Mouse (Mus musculus) limb, embryonic 12.5 days (tissue): ENCODE results near the gene Gm49378. TPM values are rescaled to one million over a fixed set of nuclear protein-coding genes. Genes with fewer than 3 reads are reported as not detected.
A peak's percentile ranks its signal among the peaks of the same experiment; 100 is the strongest.

Experiments
- ATAC-seq: fragments of 200-750 bp; cut with Nextera tagmentation; 2 replicates; pipeline ENCODE4 v1.8.0; 2017; ENCODE audit warnings: low read depth, moderate TSS enrichment; ENCODE audit not compliant: insufficient number of reproducible peaks, insufficient read depth, low FRiP score, low TSS enrichment
- H3K27ac ChIP-seq: fragments of 300-500 bp; sonication (generic); 2 replicates; pipeline ENCODE4 v1.5.1; 2016; ENCODE audit warnings: mild to moderate bottlenecking, moderate library complexity
- H3K27me3 ChIP-seq: fragments of 300-500 bp; sonication (generic); 2 replicates; pipeline ENCODE4 v1.6.1; 2016; ENCODE audit warnings: mild to moderate bottlenecking, moderate library complexity
- H3K36me3 ChIP-seq: fragments of 300-500 bp; sonication (generic); 2 replicates; pipeline ENCODE4 v1.6.1; 2016; ENCODE audit warnings: mild to moderate bottlenecking, moderate library complexity
- H3K4me1 ChIP-seq: fragments of 300-500 bp; sonication (generic); replicated peaks from 2 replicates; pipeline ENCODE4 v1.6.1; 2016
- H3K4me2 ChIP-seq: fragments of 300-500 bp; sonication (generic); 2 replicates; pipeline ENCODE4 v1.6.1; 2016; ENCODE audit warnings: mild to moderate bottlenecking, moderate library complexity
- H3K4me3 ChIP-seq: fragments of 300-500 bp; sonication (generic); replicated peaks from 2 replicates; pipeline ENCODE4 v1.5.1; 2016; ENCODE audit warnings: mild to moderate bottlenecking
- H3K9ac ChIP-seq: fragments of 300-500 bp; sonication (generic); replicated peaks from 2 replicates; pipeline ENCODE4 v1.6.1; 2016; ENCODE audit warnings: mild to moderate bottlenecking, moderate library complexity
- H3K9me3 ChIP-seq: fragments of 300-500 bp; sonication (generic); 2 replicates; pipeline ENCODE4 v1.6.1; 2016; ENCODE audit warnings: mild to moderate bottlenecking, moderate library complexity
- WGBS: fragments of 180-500 bp; shearing (Covaris S2); methylation state at CpG from one replicate; pipeline ENCODE4 v1.1.7; 2016; 5-methylcytosine and 5-hydroxymethylcytosine counted together
- polyA plus RNA-seq: library from polyadenylated mRNA; unstranded; fragments of >200 nt; fragmentation: Nextera tagmentation; extraction: Ambion mirVana; gene quantifications from 2 replicates; pipeline ENCODE4 v1.2.1, GENCODE M21; 2016

Gene Gm49378
- polyA plus RNA-seq, 1 experiment from 2014 or later = 2.7 TPM

GRCm38 (mm10) chr14:55603633-55604576, 33.8 kb downstream of the Gm49378 start:
- peak overlapping the region; percentile 33 for H3K4me3 ChIP-seq
- peak; percentile 87 for ATAC-seq
- H3K4me2 ChIP-seq = peak overlapping the region; percentile 57
- H3K9ac ChIP-seq = peak overlapping the region; percentile 56
- H3K27ac ChIP-seq = peak overlapping the region; percentile 59
- H3K36me3 ChIP-seq = peaks cover 82% of the 10 kb centered on the region
- H3K9me3 ChIP-seq = no peaks in the 10 kb centered on the region
- no peaks in the 10 kb centered on the region for H3K27me3 ChIP-seq
- peaks cover 6% of the 10 kb centered on the region for H3K4me1 ChIP-seq
- WGBS = 13% methylated on average over 19 of the region's 19 CpGs

GRCm38 (mm10) chr14:55603271-55603632, 34.4 kb downstream of the Gm49378 start, which contains the start of gene Irf9:
Gene Irf9 (plus strand): TSS chr14:55603571.
- H3K36me3 ChIP-seq = peaks cover 82% of the 10 kb centered on the region
- peak within 1 kb of the TSS; percentile 59 for H3K27ac ChIP-seq
- no peaks in the 10 kb centered on the region for H3K9me3 ChIP-seq
- peak within 1 kb of the TSS; percentile 56 for H3K9ac ChIP-seq
- peak within 1 kb of the TSS; percentile 33 for H3K4me3 ChIP-seq
- WGBS = 86% methylated on average over 7 of the region's 7 CpGs
- no peak for ATAC-seq
- peaks cover 6% of the 10 kb centered on the region for H3K4me1 ChIP-seq
- H3K27me3 ChIP-seq = no peaks in the 10 kb centered on the region
- peak within 1 kb of the TSS; percentile 57 for H3K4me2 ChIP-seq

GRCm38 (mm10) chr14:55598521-55599390, 38.9 kb downstream of the Gm49378 start:
- 92% methylated on average over 21 of the region's 21 CpGs for WGBS
- no peak overlapping the region for H3K9ac ChIP-seq
- no peak overlapping the region for H3K4me2 ChIP-seq
- no peak for ATAC-seq
- H3K9me3 ChIP-seq = no peaks in the 10 kb centered on the region
- no peak overlapping the region for H3K4me3 ChIP-seq
- peaks cover 97% of the 10 kb centered on the region for H3K36me3 ChIP-seq
- peaks cover under 1% of the 10 kb centered on the region; the same call in 1 of the 2 replicates for H3K4me1 ChIP-seq
- no peak overlapping the region for H3K27ac ChIP-seq
- no peaks in the 10 kb centered on the region for H3K27me3 ChIP-seq

- no peak overlapping the region for H3K4me2 ChIP-seq
- no peaks in the 10 kb centered on the region for H3K9me3 ChIP-seq
- H3K4me3 ChIP-seq = no peak overlapping the region
- 79% methylated on average over 13 of the region's 13 CpGs for WGBS
- H3K27me3 ChIP-seq = no peaks in the 10 kb centered on the region
- peaks cover 74% of the 10 kb centered on the region for H3K36me3 ChIP-seq
- no peak overlapping the region; the same call in 1 of the 2 replicates for H3K9ac ChIP-seq
- no peak for ATAC-seq
- peaks cover 17% of the 10 kb centered on the region for H3K4me1 ChIP-seq
- no peak overlapping the region for H3K27ac ChIP-seq
Observed at GRCm38 (mm10) chr14:55596036-55596690, 41.5 kb downstream of the Gm49378 start.

GRCm38 (mm10) chr14:55592226-55592625, 45.5 kb downstream of the Gm49378 start:
- peaks cover 58% of the 10 kb centered on the region for H3K36me3 ChIP-seq
- H3K4me3 ChIP-seq = peak overlapping the region; percentile 89
- peak overlapping the region; percentile 96 for H3K4me2 ChIP-seq
- ATAC-seq = no peak
- no peaks in the 10 kb centered on the region for H3K9me3 ChIP-seq
- H3K9ac ChIP-seq = peak overlapping the region; percentile 82
- peaks cover 24% of the 10 kb centered on the region for H3K4me1 ChIP-seq
- peak overlapping the region; percentile 94 for H3K27ac ChIP-seq
- WGBS = 4% methylated on average over 16 of the region's 16 CpGs
- no peaks in the 10 kb centered on the region for H3K27me3 ChIP-seq

GRCm38 (mm10) chr14:55591331-55591891, 46.3 kb downstream of the Gm49378 start, which contains the start of gene Rnf31:
Gene Rnf31 (plus strand): TSS chr14:55591708.
- H3K9ac ChIP-seq = peak within 1 kb of the TSS; percentile 82
- peak within 1 kb of the TSS; percentile 96 for H3K4me2 ChIP-seq
- H3K27ac ChIP-seq = peak within 1 kb of the TSS; percentile 94
- ATAC-seq = peak; percentile 88
- WGBS = 0% methylated on average over 33 of the region's 33 CpGs
- H3K9me3 ChIP-seq = no peaks in the 10 kb centered on the region
- H3K27me3 ChIP-seq = no peaks in the 10 kb centered on the region
- peaks cover 24% of the 10 kb centered on the region for H3K4me1 ChIP-seq
- peak within 1 kb of the TSS; percentile 89 for H3K4me3 ChIP-seq
- H3K36me3 ChIP-seq = peaks cover 55% of the 10 kb centered on the region

- Histone ChIP-seq H3K9ac (peak within 1 kb of the TSS; percentile 82), H3K4me1 (peaks cover 24% of the 10 kb centered on the region), H3K4me2 (peak within 1 kb of the TSS; percentile 96), H3K27me3 (no peaks in the 10 kb centered on the region), H3K9me3 (no peaks in the 10 kb centered on the region), H3K36me3 (peaks cover 50% of the 10 kb centered on the region), H3K4me3 (peak within 1 kb of the TSS; percentile 89), H3K27ac (peak within 1 kb of the TSS; percentile 94)
- 2% methylated on average over 22 of the region's 22 CpGs for WGBS
- ATAC-seq = peak; percentile 96
Observed at GRCm38 (mm10) chr14:55590748-55591330, 46.9 kb downstream of the Gm49378 start, which contains the start of gene Psme2. Gene Psme2 (minus strand): TSS chr14:55591113.

GRCm38 (mm10) chr14:55589771-55590448, 47.8 kb downstream of the Gm49378 start:
- H3K4me2 ChIP-seq = peak overlapping the region; percentile 96
- H3K4me1 ChIP-seq = peaks cover 28% of the 10 kb centered on the region
- H3K27ac ChIP-seq = peak overlapping the region; percentile 68; the same call in 1 of the 2 replicates
- H3K9ac ChIP-seq = peak overlapping the region; percentile 70
- peak overlapping the region; percentile 89 for H3K4me3 ChIP-seq
- no peaks in the 10 kb centered on the region for H3K27me3 ChIP-seq
- 81% methylated on average over 11 of the region's 11 CpGs for WGBS
- no peak for ATAC-seq
- H3K9me3 ChIP-seq = no peaks in the 10 kb centered on the region
- H3K36me3 ChIP-seq = peaks cover 40% of the 10 kb centered on the region

- Histone ChIP-seq H3K27me3 (peaks cover 5% of the 10 kb centered on the region; the same call in 1 of the 2 replicates), H3K4me2 (no peak overlapping the region), H3K36me3 (peaks cover 34% of the 10 kb centered on the region), H3K9ac (no peak overlapping the region), H3K4me1 (peaks cover 34% of the 10 kb centered on the region), H3K27ac (no peak overlapping the region), H3K4me3 (no peak overlapping the region), H3K9me3 (no peaks in the 10 kb centered on the region)
- WGBS = 92% methylated on average over 5 of the region's 5 CpGs
- no peak for ATAC-seq
Observed at GRCm38 (mm10) chr14:55589271-55589670, 48.4 kb downstream of the Gm49378 start.
